Mouse (Mus musculus) liver, adult 2 months (tissue): ENCODE measurements around the gene Wdr60. TPM values are rescaled to one million over a fixed set of nuclear protein-coding genes. Genes with fewer than 3 reads are reported as not detected.

Source experiments
- DNase-seq: peaks from one replicate; pipeline ENCODE4 v3.0.0-alpha.2; 2011; ENCODE audit warnings: low read depth, low spot score; ENCODE audit errors: extremely low read depth
- H3K27ac ChIP-seq: fragments of 200-500 bp; replicated peaks from 2 replicates; pipeline ENCODE4 v1.5.1; 2012; ENCODE audit warnings: low read depth, mild to moderate bottlenecking, control low read depth, inconsistent platforms, low read length; ENCODE audit not compliant: insufficient read depth
- H3K27me3 ChIP-seq: fragments of 200-500 bp; 2 replicates; pipeline ENCODE4 v1.6.1; 2012; ENCODE audit warnings: mild to moderate bottlenecking, moderate library complexity, low read length, inconsistent platforms; ENCODE audit not compliant: control insufficient read depth, insufficient read depth
- H3K36me3 ChIP-seq: fragments of 200-500 bp; 2 replicates; pipeline ENCODE4 v1.6.1; 2012; ENCODE audit warnings: low read length, inconsistent platforms; ENCODE audit not compliant: control insufficient read depth, insufficient read depth
- H3K4me1 ChIP-seq: fragments of 200-500 bp; 2 replicates; pipeline ENCODE4 v1.6.1; 2011; ENCODE audit warnings: low read length; ENCODE audit not compliant: control insufficient read depth, insufficient read depth
- H3K4me3 ChIP-seq: fragments of 200-500 bp; 2 replicates; pipeline ENCODE4 v1.5.1; 2011; ENCODE audit warnings: low read depth, mild to moderate bottlenecking, control low read depth, low read length, moderate library complexity; ENCODE audit not compliant: insufficient read depth
- H3K79me2 ChIP-seq: fragments of 200-500 bp; 2 replicates; pipeline ENCODE4 v1.6.1; 2012; ENCODE audit warnings: inconsistent platforms, mild to moderate bottlenecking, low read length, moderate library complexity; ENCODE audit not compliant: control insufficient read depth, insufficient read depth
- H3K9ac ChIP-seq: fragments of 200-500 bp; 2 replicates; pipeline ENCODE4 v1.6.1; 2012; ENCODE audit warnings: low read depth, mild to moderate bottlenecking, control low read depth, inconsistent platforms, low read length
- CTCF ChIP-seq: fragments of 200-500 bp; IDR thresholded peaks from 2 replicates; pipeline ENCODE4 v1.5.1; 2011; ENCODE audit warnings: low read depth, low read length, control low read depth
- POLR2A ChIP-seq: fragments of 200-500 bp; IDR thresholded peaks from 2 replicates; pipeline ENCODE4 v1.6.1; 2011; ENCODE audit warnings: low read length, control low read depth; ENCODE audit not compliant: insufficient read depth; ENCODE audit errors: extremely low read depth
- WGBS: fragments of 180-500 bp; shearing (Covaris S2); methylation state at CpG from one replicate; pipeline ENCODE4 v1.1.7; 2018; 5-methylcytosine and 5-hydroxymethylcytosine counted together
- polyA plus RNA-seq: library from polyadenylated mRNA; depleted of rRNA; stranded (reverse); fragments of >200 nt; gene quantifications from 2 replicates; pipeline ENCODE4 v1.2.3, GENCODE M21; 2012
- total RNA-seq: library from RNA; depleted of rRNA; stranded (reverse); fragments of >200 nt; gene quantifications from 2 replicates; pipeline ENCODE4 v1.2.3, GENCODE M21; 2014

The Wdr60 gene
- total and polyA plus RNA-seq, 2 experiments, result 1.8 to 3.6 TPM

GRCm38 (mm10) chr12:116281427-116282281, 18.8 kb upstream of the Wdr60 start:
- Histone ChIP-seq H3K27ac (peak overlapping the region; percentile 58), H3K79me2 (peaks cover 12% of the 10 kb centered on the region; the same call in 1 of the 2 replicates), H3K4me1 (no peaks in the 10 kb centered on the region; the same call in 1 of the 2 replicates), H3K27me3 (no peaks in the 10 kb centered on the region), H3K4me3 (peak overlapping the region; percentile 92), H3K9ac (peak overlapping the region; percentile 91), H3K36me3 (no peaks in the 10 kb centered on the region)
- DNase-seq, result peak; percentile 48
- under 1% methylated on average over 55 of the region's 55 CpGs for WGBS
- TF ChIP-seq POLR2A (no peak), CTCF (no peak)

GRCm38 (mm10) chr12:116280653-116281364, 18.0 kb upstream of the Wdr60 start, which contains the start of gene Esyt2:
TSS of gene Esyt2 (plus strand) at chr12:116281196.
- Histone ChIP-seq H3K4me3 (peak within 1 kb of the TSS; percentile 92), H3K4me1 (no peaks in the 10 kb centered on the region; the same call in 1 of the 2 replicates), H3K36me3 (no peaks in the 10 kb centered on the region), H3K9ac (peak within 1 kb of the TSS; percentile 91), H3K27me3 (no peaks in the 10 kb centered on the region), H3K79me2 (peaks cover 6% of the 10 kb centered on the region; the same call in 1 of the 2 replicates), H3K27ac (peak within 1 kb of the TSS; percentile 93)
- DNase-seq, result peak; percentile 95
- under 1% methylated on average over 68 of the region's 68 CpGs for WGBS
- TF ChIP-seq CTCF (peak; percentile 24; the same call in 1 of the 2 replicates), POLR2A (peak; percentile 95)

GRCm38 (mm10) chr12:116280149-116280652, 17.4 kb upstream of the Wdr60 start:
- no peak for DNase-seq
- Histone ChIP-seq H3K27me3 (no peaks in the 10 kb centered on the region), H3K36me3 (no peaks in the 10 kb centered on the region), H3K4me1 (no peaks in the 10 kb centered on the region; the same call in 1 of the 2 replicates), H3K4me3 (peak overlapping the region; percentile 92), H3K27ac (peak overlapping the region; percentile 93), H3K9ac (peak overlapping the region; percentile 76), H3K79me2 (peaks cover 6% of the 10 kb centered on the region; the same call in 1 of the 2 replicates)
- no peak for TF ChIP-seq POLR2A
- TF ChIP-seq CTCF, result no peak
- 6% methylated on average over 7 of the region's 7 CpGs for WGBS

GRCm38 (mm10) chr12:116279181-116279580, 16.4 kb upstream of the Wdr60 start:
- no peak for DNase-seq
- Histone ChIP-seq H3K36me3 (no peaks in the 10 kb centered on the region), H3K9ac (no peak overlapping the region), H3K4me1 (no peaks in the 10 kb centered on the region; the same call in 1 of the 2 replicates), H3K79me2 (peaks cover 6% of the 10 kb centered on the region; the same call in 1 of the 2 replicates), H3K4me3 (no peak overlapping the region), H3K27ac (no peak overlapping the region), H3K27me3 (no peaks in the 10 kb centered on the region)
- 93% methylated on average over 2 of the region's 2 CpGs for WGBS
- TF ChIP-seq CTCF (no peak), POLR2A (no peak)

GRCm38 (mm10) chr12:116278541-116278940, 15.7 kb upstream of the Wdr60 start:
- no peak for TF ChIP-seq POLR2A
- no peak for TF ChIP-seq CTCF
- Histone ChIP-seq H3K4me1 (no peaks in the 10 kb centered on the region; the same call in 1 of the 2 replicates), H3K9ac (no peak overlapping the region), H3K4me3 (no peak overlapping the region), H3K36me3 (no peaks in the 10 kb centered on the region), H3K27ac (no peak overlapping the region), H3K27me3 (no peaks in the 10 kb centered on the region), H3K79me2 (peaks cover 6% of the 10 kb centered on the region; the same call in 1 of the 2 replicates)
- DNase-seq, result no peak
- WGBS, result 100% methylated on average over 1 of the region's 1 CpGs
